ENCODE assay signal across 8 mouse cellular contexts in genomic region chr6:56796232-56796631, GRCm38 (mm10). TPM values are rescaled to one million over a fixed set of nuclear protein-coding genes. Genes with fewer than 3 reads are reported as not detected.
DNase-seq lines count a peak whose midpoint lies in the region; ATAC-seq and TF ChIP-seq lines count a peak whose summit lies in the region.

No protein-coding gene starts in this region.

- H3K27ac ChIP-seq in heart, embryonic 14.5 days (replicated peaks in 1 of 2; ENCODE audit: control insufficient read depth in 1 of 2, insufficient read depth in 1 of 2, low read depth in 2 of 2, low read length in 2 of 2): peak overlapping the region; percentile 96 to 99
- no peak overlapping the region for H3K27ac ChIP-seq in forebrain, postnatal 0 days (ENCODE audit: low read depth, low read length)
- peak overlapping the region; percentile 91 for H3K27ac ChIP-seq in macrophage

- WGBS in heart, embryonic 14.5 days: 5% methylated on average over 8 of the region's 8 CpGs
- WGBS in forebrain, postnatal 0 days: 3% methylated on average over 8 of the region's 8 CpGs
- WGBS in macrophage (ENCODE audit: missing documents): 3% methylated on average over 8 of the region's 8 CpGs

- no peak for DNase-seq in heart, adult 9 months (ENCODE audit: low spot score in 2 of 2)
- no peak for DNase-seq in G1E (ENCODE audit: low spot score)
- no peak for DNase-seq in forebrain, postnatal 0 days
- DNase-seq in embryo, embryonic 10.5 days (ENCODE audit: low spot score): no peak
- no peak for DNase-seq in spleen, postnatal 14 days (ENCODE audit: low spot score in 2 of 2)
- DNase-seq in left cerebral cortex, adult 11 months (ENCODE audit: low spot score): no peak

- H3K9ac ChIP-seq in heart, embryonic 14.5 days (ENCODE audit: low read length): peak overlapping the region; percentile 96
- H3K9ac ChIP-seq in forebrain, postnatal 0 days: peak overlapping the region; percentile 97

- H3K4me3 ChIP-seq in heart, embryonic 14.5 days (ENCODE audit: control insufficient read depth in 1 of 2, insufficient read depth in 1 of 2, low read depth in 1 of 2, low read length in 2 of 2): peak overlapping the region; percentile 76 to 78; a peak in 3 of 4 replicates
- H3K4me3 ChIP-seq in G1E (ENCODE audit: low read depth, low read length): peak overlapping the region; percentile 90
- H3K4me3 ChIP-seq in forebrain, postnatal 0 days (ENCODE audit: low read depth, low read length): peak overlapping the region; percentile 99
- H3K4me3 ChIP-seq in macrophage (ENCODE audit: inconsistent target): peak overlapping the region; percentile 61

- ATAC-seq in heart, embryonic 14.5 days (ENCODE audit: insufficient number of reproducible peaks, insufficient read depth, low FRiP score, low read depth): no peak
- no peak for ATAC-seq in G1E (ENCODE audit: extremely low read depth, insufficient number of reproducible peaks, low FRiP score, poor library complexity, severe bottlenecking)
- ATAC-seq in forebrain, postnatal 0 days: no peak

- H3K4me1 ChIP-seq in heart, embryonic 14.5 days (ENCODE audit: control insufficient read depth in 2 of 2, insufficient read depth in 2 of 2, low read length in 2 of 2): peaks cover 2 to 27% of the 10 kb centered on the region in 2 experiments; a peak in 2 of 4 replicates
- H3K4me1 ChIP-seq in G1E (ENCODE audit: insufficient read depth, low read depth, low read length): peaks cover 40% of the 10 kb centered on the region
- peaks cover 19% of the 10 kb centered on the region for H3K4me1 ChIP-seq in forebrain, postnatal 0 days (ENCODE audit: insufficient read depth)

- no peak for TF ChIP-seq CTCF in G1E (IDR thresholded peaks at IDR 0.05; ENCODE audit: low read depth, low read length)
- TF ChIP-seq CTCF in forebrain, postnatal 0 days (IDR thresholded peaks at IDR 0.05; ENCODE audit: low read depth): no peak

- no peaks in the 10 kb centered on the region for H3K27me3 ChIP-seq in heart, embryonic 14.5 days (ENCODE audit: control insufficient read depth, insufficient read depth, low read length)
- no peaks in the 10 kb centered on the region for H3K27me3 ChIP-seq in G1E (ENCODE audit: insufficient read depth, low read length)
- H3K27me3 ChIP-seq in forebrain, postnatal 0 days (ENCODE audit: insufficient read depth, low read length): no peaks in the 10 kb centered on the region

- H3K9me3 ChIP-seq in heart, embryonic 14.5 days (ENCODE audit: control insufficient read depth, low read length): no peaks in the 10 kb centered on the region
- no peaks in the 10 kb centered on the region for H3K9me3 ChIP-seq in G1E (replicated peaks)
- no peaks in the 10 kb centered on the region for H3K9me3 ChIP-seq in forebrain, postnatal 0 days (ENCODE audit: low read length)

- H3K79me2 ChIP-seq in macrophage (ENCODE audit: inconsistent target): peaks cover 57% of the 10 kb centered on the region

- no peaks in the 10 kb centered on the region for H3K36me3 ChIP-seq in heart, embryonic 14.5 days (ENCODE audit: control insufficient read depth, insufficient read depth, low read length)
- H3K36me3 ChIP-seq in G1E (replicated peaks): peaks cover 13% of the 10 kb centered on the region
- no peaks in the 10 kb centered on the region for H3K36me3 ChIP-seq in forebrain, postnatal 0 days (ENCODE audit: insufficient read depth)
- no peaks in the 10 kb centered on the region for H3K36me3 ChIP-seq in macrophage (ENCODE audit: inconsistent target)

- H3K4me2 ChIP-seq in heart, embryonic 14.5 days (ENCODE audit: low read length): peak overlapping the region; percentile 92
- H3K4me2 ChIP-seq in forebrain, postnatal 0 days (ENCODE audit: low read depth): peak overlapping the region; percentile 59

RNA-seq across cellular contexts. Expression of gene Kbtbd2, which starts 1.4 kb away (rescaled TPM):
- polyA plus RNA-seq in heart, embryonic 14.5 days (2014; fragmentation: Nextera tagmentation; extraction: Ambion mirVana): 35.1 and 36.3 TPM in 2 replicates
- total RNA-seq in G1E (2014; fragmentation: Nextera tagmentation): 42.9 and 48.5 TPM in 2 replicates
- 44.8 and 53.5 TPM in 2 replicates for total RNA-seq in G1E (2017)
- 3.0 and 3.8 TPM in 2 replicates for polyA plus RNA-seq in G1E (2012)
- 49.1 and 57.1 TPM in 2 replicates for total RNA-seq in forebrain, postnatal 0 days (2014; rRNA removed)
- 14.5 and 18.7 TPM in 2 replicates for polyA plus RNA-seq in forebrain, postnatal 0 days (2015; fragmentation: Nextera tagmentation; extraction: Ambion mirVana)
- total RNA-seq in macrophage (2018; cell fraction: chromatin; rRNA removed): 10 to 100 TPM; 23.7 to 63.5 (median 34.2) TPM
- total RNA-seq in macrophage (2018; cell fraction: cytosol; rRNA removed): 10 to 100 TPM; 27.2 to 50.7 (median 37.4) TPM
- total RNA-seq in macrophage (2018; cell fraction: nucleus; rRNA removed): 10 to 100 TPM; 34.4 to 66.7 (median 50.1) TPM
- 21.0 to 33.2 TPM (median 27.7 TPM) in 3 replicates for polyA plus RNA-seq in macrophage (2018)

RNA-seq across cellular contexts. Expression of gene Fkbp9, which starts 35.6 kb away (rescaled TPM):
- polyA plus RNA-seq in heart, embryonic 14.5 days (2014; fragmentation: Nextera tagmentation; extraction: Ambion mirVana): 147 and 148 TPM in 2 replicates
- total RNA-seq in G1E (2014; fragmentation: Nextera tagmentation) (not detected in 2 replicates), G1E (2017) (0.05 and 0.06 TPM in 2 replicates)
- polyA plus RNA-seq in G1E (2012) (not detected in 2 replicates), macrophage (2018) (8.7 to 10.5 TPM (median 9.6 TPM) in 3 replicates)
- total RNA-seq in forebrain, postnatal 0 days (2014; rRNA removed): 41.4 and 47.8 TPM in 2 replicates
- polyA plus RNA-seq in forebrain, postnatal 0 days (2015; fragmentation: Nextera tagmentation; extraction: Ambion mirVana): 31.4 and 33.8 TPM in 2 replicates
- total RNA-seq in macrophage (2018; cell fraction: chromatin; rRNA removed): 10 to 100 TPM in 3 of 26 experiments, 1 to 10 TPM in 15, under 1 TPM in 8; 0.61 to 34.7 (median 4.0) TPM
- 10 to 100 TPM in 9 of 26 experiments, 1 to 10 TPM in 17; 1.7 to 12.6 (median 5.9) TPM for total RNA-seq in macrophage (2018; cell fraction: cytosol; rRNA removed)
- total RNA-seq in macrophage (2018; cell fraction: nucleus; rRNA removed): 10 to 100 TPM in 8 of 26 experiments, 1 to 10 TPM in 18; 1.8 to 25.1 (median 6.7) TPM
